Comparison of ENCODE assay signal across 20 mouse cellular contexts in the genomic region with DNA sequence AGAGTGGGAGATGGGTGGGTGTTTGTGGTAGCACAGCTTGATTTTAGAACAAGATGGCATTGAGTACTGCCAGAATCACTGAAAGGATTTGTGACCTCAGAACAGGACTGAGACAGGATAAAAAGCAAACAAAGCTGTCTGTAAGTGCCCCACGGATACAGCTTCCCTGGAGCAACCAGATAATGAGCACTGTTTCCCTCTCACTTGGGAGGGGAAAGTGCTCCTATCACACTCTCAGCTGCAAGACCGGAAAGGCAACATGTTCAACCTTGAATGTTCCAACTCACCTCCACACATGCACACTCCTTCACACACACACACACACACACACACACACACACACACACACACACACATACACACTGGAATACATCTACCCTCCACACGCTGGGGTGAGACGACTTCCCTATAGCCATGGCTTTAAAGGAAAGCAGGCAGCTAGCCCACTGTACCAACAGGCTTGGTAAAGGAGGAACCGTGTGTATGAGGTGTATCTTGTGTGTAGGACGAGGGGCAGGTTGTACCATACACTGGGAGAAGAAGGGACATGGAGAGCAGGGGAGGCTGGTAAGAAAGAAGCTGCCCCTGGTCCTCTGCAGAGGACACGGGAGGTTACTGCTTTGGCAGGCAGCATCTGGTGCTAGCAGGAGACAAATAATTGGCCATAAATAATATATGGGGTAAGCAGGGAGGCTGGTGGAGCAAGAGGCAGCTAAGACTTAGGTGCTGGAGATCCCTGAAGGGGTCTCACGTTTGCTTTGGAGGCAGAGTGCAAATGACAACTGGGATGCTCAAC. TPM values are rescaled to one million over a fixed set of nuclear protein-coding genes. Genes with fewer than 3 reads are reported as not detected.
DNase-seq lines count a peak whose midpoint lies in the region; ATAC-seq lines count a peak whose summit lies in the region.
"Had no signal": no experiment of that assay in that cellular context is flagged by ENCODE, and none has a peak within 500 bp of the region (broad histone marks: within the 10 kb centered on the region; RNA-seq: fewer than 3 reads in every experiment).

No protein-coding gene starts in this region.

- H3K9me3 ChIP-seq in hindbrain, embryonic 10.5 days, result 0 out of 2 replicates have a peak, but pooled peaks cover 7% of the 10 kb centered on the region
- no peaks in the 10 kb centered on the region for H3K9me3 ChIP-seq in hindbrain, embryonic 14.5 days (ENCODE audit: control insufficient read depth, low read length)
- no peaks in the 10 kb centered on the region for H3K9me3 ChIP-seq in neural tube, embryonic 12.5 days
- H3K9me3 ChIP-seq in neural tube, embryonic 15.5 days (replicated peaks), result no peaks in the 10 kb centered on the region
- H3K9me3 ChIP-seq in midbrain, embryonic 15.5 days, result no peaks in the 10 kb centered on the region
- H3K9me3 ChIP-seq: embryonic facial prominence, embryonic 15.5 days; heart, embryonic 10.5 days; limb, embryonic 13.5 days; liver, embryonic 13.5 days; lung, embryonic 15.5 days had no signal

- H3K4me3 ChIP-seq in hindbrain, embryonic 10.5 days, result no peak overlapping the region
- no peak overlapping the region for H3K4me3 ChIP-seq in hindbrain, embryonic 14.5 days (replicated peaks; ENCODE audit: low read length)
- H3K4me3 ChIP-seq in neural tube, embryonic 12.5 days, result no peak overlapping the region
- H3K4me3 ChIP-seq in neural tube, embryonic 15.5 days (replicated peaks), result no peak overlapping the region
- no peak overlapping the region for H3K4me3 ChIP-seq in midbrain, embryonic 15.5 days
- H3K4me3 ChIP-seq: embryonic facial prominence, embryonic 15.5 days; heart, embryonic 10.5 days; limb, embryonic 13.5 days; liver, embryonic 13.5 days; lung, embryonic 15.5 days had no signal

- peaks cover 3% of the 10 kb centered on the region; the same call in 1 of the 2 replicates for H3K27me3 ChIP-seq in hindbrain, embryonic 10.5 days (ENCODE audit: insufficient read depth, poor library complexity, severe bottlenecking)
- H3K27me3 ChIP-seq in hindbrain, embryonic 14.5 days (ENCODE audit: control insufficient read depth, insufficient read depth, low read length), result no peaks in the 10 kb centered on the region
- H3K27me3 ChIP-seq in neural tube, embryonic 12.5 days (replicated peaks), result no peaks in the 10 kb centered on the region; the same call in 1 of the 2 replicates
- H3K27me3 ChIP-seq in neural tube, embryonic 15.5 days (replicated peaks), result 0 out of 2 replicates have a peak, but pooled peaks cover 2% of the 10 kb centered on the region
- no peaks in the 10 kb centered on the region for H3K27me3 ChIP-seq in midbrain, embryonic 15.5 days (replicated peaks)
- H3K27me3 ChIP-seq: CH12.LX had no signal

- no peak overlapping the region for H3K4me2 ChIP-seq in hindbrain, embryonic 14.5 days (replicated peaks)
- H3K4me2 ChIP-seq in neural tube, embryonic 12.5 days (replicated peaks), result no peak overlapping the region
- no peak overlapping the region for H3K4me2 ChIP-seq in neural tube, embryonic 15.5 days
- no peak overlapping the region for H3K4me2 ChIP-seq in midbrain, embryonic 15.5 days
- H3K4me2 ChIP-seq: embryonic facial prominence, embryonic 15.5 days; limb, embryonic 13.5 days; liver, embryonic 13.5 days; lung, embryonic 15.5 days had no signal

- H3K36me3 ChIP-seq in hindbrain, embryonic 10.5 days, result no peaks in the 10 kb centered on the region
- no peaks in the 10 kb centered on the region for H3K36me3 ChIP-seq in hindbrain, embryonic 14.5 days (replicated peaks; ENCODE audit: control insufficient read depth, insufficient read depth)
- no peaks in the 10 kb centered on the region for H3K36me3 ChIP-seq in neural tube, embryonic 12.5 days
- no peaks in the 10 kb centered on the region for H3K36me3 ChIP-seq in neural tube, embryonic 15.5 days
- no peaks in the 10 kb centered on the region for H3K36me3 ChIP-seq in midbrain, embryonic 15.5 days (replicated peaks)
- H3K36me3 ChIP-seq: embryonic facial prominence, embryonic 15.5 days; heart, embryonic 10.5 days; limb, embryonic 13.5 days; liver, embryonic 13.5 days; lung, embryonic 15.5 days had no signal

- 62% methylated on average over 8 of the region's 8 CpGs for WGBS in hindbrain, embryonic 10.5 days
- WGBS in hindbrain, embryonic 14.5 days, result 59% methylated on average over 8 of the region's 8 CpGs
- 63% methylated on average over 8 of the region's 8 CpGs for WGBS in neural tube, embryonic 12.5 days
- WGBS in neural tube, embryonic 15.5 days, result 53% methylated on average over 8 of the region's 8 CpGs
- WGBS in midbrain, embryonic 15.5 days, result 61% methylated on average over 8 of the region's 8 CpGs

- H3K9ac ChIP-seq in hindbrain, embryonic 14.5 days, result no peak overlapping the region
- H3K9ac ChIP-seq in neural tube, embryonic 12.5 days, result no peak overlapping the region
- no peak overlapping the region for H3K9ac ChIP-seq in neural tube, embryonic 15.5 days (replicated peaks)
- H3K9ac ChIP-seq in midbrain, embryonic 15.5 days, result no peak overlapping the region
- H3K9ac ChIP-seq: embryonic facial prominence, embryonic 15.5 days; limb, embryonic 13.5 days; liver, embryonic 13.5 days; lung, embryonic 15.5 days had no signal

- no peak for ATAC-seq in hindbrain, embryonic 14.5 days (ENCODE audit: low FRiP score)
- peak; percentile 50; the same call in 1 of the 2 replicates for ATAC-seq in neural tube, embryonic 12.5 days (ENCODE audit: low FRiP score, low read depth)
- no peak for ATAC-seq in neural tube, embryonic 15.5 days (ENCODE audit: low FRiP score)
- ATAC-seq in midbrain, embryonic 15.5 days (replicated peaks), result peak; percentile 58; the same call in 1 of the 2 replicates

- H3K27ac ChIP-seq in hindbrain, embryonic 10.5 days, result peak overlapping the region; percentile 40
- no peak overlapping the region for H3K27ac ChIP-seq in hindbrain, embryonic 14.5 days
- H3K27ac ChIP-seq in neural tube, embryonic 12.5 days, result no peak overlapping the region
- H3K27ac ChIP-seq in neural tube, embryonic 15.5 days (replicated peaks), result no peak overlapping the region
- H3K27ac ChIP-seq in midbrain, embryonic 15.5 days, result peak overlapping the region; percentile 45
- H3K27ac ChIP-seq: embryonic facial prominence, embryonic 15.5 days; heart, embryonic 10.5 days; limb, embryonic 13.5 days; liver, embryonic 13.5 days; lung, embryonic 15.5 days had no signal

- H3K4me1 ChIP-seq in hindbrain, embryonic 10.5 days (replicated peaks), result 0 out of 2 replicates have a peak, but pooled peaks cover 3% of the 10 kb centered on the region
- no peaks in the 10 kb centered on the region for H3K4me1 ChIP-seq in hindbrain, embryonic 14.5 days (replicated peaks; ENCODE audit: control insufficient read depth, insufficient read depth, low read length)
- H3K4me1 ChIP-seq in neural tube, embryonic 12.5 days, result no peaks in the 10 kb centered on the region
- no peaks in the 10 kb centered on the region for H3K4me1 ChIP-seq in neural tube, embryonic 15.5 days
- H3K4me1 ChIP-seq in midbrain, embryonic 15.5 days, result peaks cover 4% of the 10 kb centered on the region; the same call in 1 of the 2 replicates
- H3K4me1 ChIP-seq: embryonic facial prominence, embryonic 15.5 days; limb, embryonic 13.5 days; lung, embryonic 15.5 days had no signal

- DNase-seq in hindbrain, embryonic 10.5 days (ENCODE audit: low spot score), result no peak
- DNase-seq in hindbrain, embryonic 14.5 days (ENCODE audit: low spot score), result no peak
- DNase-seq in lung, postnatal 10 days, result no peak
- DNase-seq in spleen, postnatal 14 days (ENCODE audit: low spot score in 2 of 2), result no peak
- DNase-seq: adrenal gland, postnatal 25 days; cerebellum, adult 11-12 months; cerebellum, postnatal 14 days; heart, postnatal 10 days; kidney, adult 9 months; kidney, postnatal 36 days; layer of hippocampus, adult 9-11 months; liver, embryonic 13.5 days had no signal

RNA-seq across cellular contexts. Expression of a gene that starts 8.4 kb away (rescaled TPM):
- 27.5 and 51.8 TPM in 2 replicates for polyA plus RNA-seq in hindbrain, embryonic 10.5 days (2016; fragmentation: Nextera tagmentation; extraction: Ambion mirVana)
- 397 and 490 TPM in 2 replicates for polyA plus RNA-seq in hindbrain, embryonic 14.5 days (2014; fragmentation: Nextera tagmentation; extraction: Ambion mirVana)
- polyA plus RNA-seq in neural tube, embryonic 12.5 days (2016; fragmentation: Nextera tagmentation; extraction: Ambion mirVana), result 130 and 145 TPM in 2 replicates
- polyA plus RNA-seq in neural tube, embryonic 15.5 days (2015; fragmentation: Nextera tagmentation; extraction: Ambion mirVana), result 495 and 557 TPM in 2 replicates
- 379 and 386 TPM in 2 replicates for polyA plus RNA-seq in midbrain, embryonic 15.5 days (2015; fragmentation: Nextera tagmentation; extraction: Ambion mirVana)

RNA-seq across cellular contexts. Expression of a gene that starts 35.1 kb away (rescaled TPM):
- polyA plus RNA-seq in hindbrain, embryonic 10.5 days (2016; fragmentation: Nextera tagmentation; extraction: Ambion mirVana), result 28.0 and 28.9 TPM in 2 replicates
- polyA plus RNA-seq in hindbrain, embryonic 14.5 days (2014; fragmentation: Nextera tagmentation; extraction: Ambion mirVana), result 7.8 and 7.9 TPM in 2 replicates
- polyA plus RNA-seq in neural tube, embryonic 12.5 days (2016; fragmentation: Nextera tagmentation; extraction: Ambion mirVana), result 16.1 and 17.2 TPM in 2 replicates
- 7.8 and 9.8 TPM in 2 replicates for polyA plus RNA-seq in neural tube, embryonic 15.5 days (2015; fragmentation: Nextera tagmentation; extraction: Ambion mirVana)
- polyA plus RNA-seq in midbrain, embryonic 15.5 days (2015; fragmentation: Nextera tagmentation; extraction: Ambion mirVana), result 6.6 and 7.5 TPM in 2 replicates

RNA-seq across cellular contexts. Expression of a gene that starts 47.3 kb away (rescaled TPM):
- polyA plus RNA-seq in hindbrain, embryonic 10.5 days (2016; fragmentation: Nextera tagmentation; extraction: Ambion mirVana), result 20.3 and 23.4 TPM in 2 replicates
- polyA plus RNA-seq in hindbrain, embryonic 14.5 days (2014; fragmentation: Nextera tagmentation; extraction: Ambion mirVana), result 27.0 and 31.7 TPM in 2 replicates
- 16.6 and 23.0 TPM in 2 replicates for polyA plus RNA-seq in neural tube, embryonic 12.5 days (2016; fragmentation: Nextera tagmentation; extraction: Ambion mirVana)
- polyA plus RNA-seq in neural tube, embryonic 15.5 days (2015; fragmentation: Nextera tagmentation; extraction: Ambion mirVana), result 32.9 and 34.8 TPM in 2 replicates
- polyA plus RNA-seq in midbrain, embryonic 15.5 days (2015; fragmentation: Nextera tagmentation; extraction: Ambion mirVana), result 30.7 and 31.9 TPM in 2 replicates

Comparison
In these comparisons a context has a peak if more than half of its experiments do, and no peak if none do; other contexts are left out.
1. H3K27ac ChIP-seq: peak in hindbrain, embryonic 10.5 days (single experiment) and midbrain, embryonic 15.5 days (single experiment); none in hindbrain, embryonic 14.5 days (single experiment), neural tube, embryonic 12.5 days (single experiment) and neural tube, embryonic 15.5 days (single experiment).
2. ATAC-seq: peak in neural tube, embryonic 12.5 days (single experiment) and midbrain, embryonic 15.5 days (single experiment); none in hindbrain, embryonic 14.5 days (single experiment) and neural tube, embryonic 15.5 days (single experiment).